Mouse (Mus musculus): ENCODE results near the gene Urad.

DNA sequence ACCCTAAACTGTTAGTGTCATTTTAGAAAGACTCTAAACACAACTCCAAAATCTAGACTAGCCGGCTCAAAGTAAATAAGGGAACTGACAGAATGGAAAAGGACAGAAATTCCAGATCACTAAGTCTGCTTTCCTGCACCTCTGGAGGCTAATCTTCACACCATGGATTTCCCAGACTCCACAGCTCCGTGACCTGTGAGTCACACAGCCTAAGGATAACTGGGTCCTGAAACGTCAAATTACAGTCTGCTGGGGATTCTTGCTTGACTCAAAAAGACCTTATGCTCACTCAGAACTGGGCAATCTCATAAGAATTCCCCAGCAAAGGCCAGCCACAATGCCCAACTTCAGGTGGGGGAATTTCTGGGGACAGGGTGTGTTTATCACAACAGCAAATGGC, 33.5 kb upstream of the Urad start:
- no peak for TF ChIP-seq CTCF (IDR thresholded peaks at IDR 0.05; ENCODE audit: insufficient read depth, low read depth, low read length)
- TF ChIP-seq POLR2A (IDR thresholded peaks at IDR 0.05; ENCODE audit: insufficient read depth, low read depth, low read length): no peak
